Mouse (Mus musculus) midbrain, embryonic 11.5 days (tissue): ENCODE data around the gene Slc22a23. TPM values are rescaled to one million over a fixed set of nuclear protein-coding genes. Genes with fewer than 3 reads are reported as not detected.

Experiments used
- ATAC-seq: fragments of 200-750 bp; cut with Nextera tagmentation; 2 replicates; pipeline ENCODE4 v1.8.0; 2017; ENCODE audit warnings: moderate TSS enrichment, moderate library complexity; ENCODE audit not compliant: low FRiP score
- DNase-seq: peaks from one replicate; pipeline ENCODE4 v3.0.0; 2015; ENCODE audit warnings: low spot score; ENCODE audit errors: missing footprints
- H3K27ac ChIP-seq: fragments of 300-500 bp; sonication (generic); 2 replicates; pipeline ENCODE4 v1.5.1; 2014; ENCODE audit warnings: low read depth, low read length
- H3K27me3 ChIP-seq: fragments of 300-500 bp; sonication (generic); 2 replicates; pipeline ENCODE4 v1.6.1; 2014; ENCODE audit warnings: mild to moderate bottlenecking, low read length, moderate library complexity, mixed read lengths; ENCODE audit not compliant: control insufficient read depth, insufficient read depth
- H3K36me3 ChIP-seq: fragments of 300-500 bp; sonication (generic); 2 replicates; pipeline ENCODE4 v1.6.1; 2014; ENCODE audit warnings: mild to moderate bottlenecking, low read length, moderate library complexity, mixed read lengths; ENCODE audit not compliant: control insufficient read depth, insufficient read depth
- H3K4me1 ChIP-seq: fragments of 300-500 bp; sonication (generic); 2 replicates; pipeline ENCODE4 v1.6.1; 2014; ENCODE audit warnings: low read length; ENCODE audit not compliant: control insufficient read depth, insufficient read depth
- H3K4me2 ChIP-seq: fragments of 300-500 bp; sonication (generic); 2 replicates; pipeline ENCODE4 v1.6.1; 2014; ENCODE audit warnings: mild to moderate bottlenecking, moderate library complexity
- H3K4me3 ChIP-seq: fragments of 300-500 bp; sonication (generic); 2 replicates; pipeline ENCODE4 v1.5.1; 2014; ENCODE audit warnings: low read depth, low read length
- H3K9ac ChIP-seq: fragments of 300-500 bp; sonication (generic); 2 replicates; pipeline ENCODE4 v1.6.1; 2014; ENCODE audit warnings: low read length
- H3K9me3 ChIP-seq: fragments of 300-500 bp; sonication (generic); 2 replicates; pipeline ENCODE4 v1.6.1; 2016; ENCODE audit warnings: low read length; ENCODE audit not compliant: control insufficient read depth
- WGBS: fragments of 180-500 bp; shearing (Covaris S2); extraction: QIAGEN DNeasy Blood & Tissue Kit; methylation state at CpG from one replicate; pipeline ENCODE4 v1.1.7; 2014; 5-methylcytosine and 5-hydroxymethylcytosine counted together
- polyA plus RNA-seq: library from polyadenylated mRNA; unstranded; fragments of >200 nt; fragmentation: Nextera tagmentation; extraction: Ambion mirVana; gene quantifications from 2 replicates; pipeline ENCODE4 v1.2.1, GENCODE M21; 2014

The Slc22a23 gene
- polyA plus RNA-seq, 1 experiment from 2014 or later = 18.5 TPM

DNA sequence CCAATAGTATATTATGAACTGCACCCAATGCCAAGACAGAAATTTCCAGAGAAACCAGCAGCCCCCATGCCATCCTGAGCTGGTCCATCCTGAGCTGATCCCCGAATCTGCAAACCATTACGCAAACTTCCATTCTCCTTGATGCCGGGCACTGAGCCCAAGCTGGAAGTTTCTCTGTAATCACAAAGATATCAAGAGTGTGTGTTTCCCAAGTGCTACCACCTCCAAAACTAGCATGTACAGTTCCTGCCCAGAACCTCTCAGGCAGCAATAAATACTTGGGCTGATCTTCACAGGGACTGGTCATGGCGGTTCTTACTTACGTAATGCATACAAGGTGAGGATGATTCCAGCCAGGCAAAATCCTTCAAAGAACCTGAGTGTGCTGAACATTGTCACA is 46.3 kb downstream of the Slc22a23 start:
- ATAC-seq = no peak

DNA sequence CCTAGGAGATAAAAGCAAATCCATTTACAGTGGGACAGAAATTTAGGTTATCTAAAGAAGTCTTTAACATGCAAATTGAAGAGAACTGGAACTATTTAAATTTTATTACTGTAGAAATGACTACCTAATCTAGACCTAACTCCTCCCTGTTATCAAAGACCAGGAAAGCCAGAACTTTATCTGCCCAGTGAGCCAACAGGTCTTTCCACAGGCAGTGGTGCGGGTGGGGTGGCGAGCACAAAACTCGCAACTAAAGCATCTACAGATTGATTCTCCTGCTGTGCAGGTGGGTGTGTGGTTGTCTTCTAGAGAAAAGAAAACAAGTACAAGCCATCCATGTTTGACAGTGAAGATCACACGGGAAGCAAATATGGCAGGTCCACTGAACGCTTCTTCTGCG is 46.9 kb downstream of the Slc22a23 start:
- Histone ChIP-seq H3K27me3 (no peaks in the 10 kb centered on the region), H3K4me2 (no peak overlapping the region), H3K9ac (no peak overlapping the region), H3K9me3 (no peaks in the 10 kb centered on the region), H3K36me3 (peaks cover 3% of the 10 kb centered on the region; the same call in 1 of the 2 replicates), H3K4me3 (no peak overlapping the region), H3K27ac (no peak overlapping the region), H3K4me1 (0 out of 2 replicates have a peak, but pooled peaks cover 2% of the 10 kb centered on the region)
- ATAC-seq = no peak
- DNase-seq = no peak
- WGBS = 96% methylated on average over 6 of the region's 6 CpGs

More for the DNA sequence above, 46.3 kb downstream of the Slc22a23 start:
- H3K4me2 ChIP-seq = no peak overlapping the region
- no peak overlapping the region for H3K27ac ChIP-seq
- H3K27me3 ChIP-seq = no peaks in the 10 kb centered on the region
- no peak for DNase-seq
- H3K4me1 ChIP-seq = 0 out of 2 replicates have a peak, but pooled peaks cover 2% of the 10 kb centered on the region
- 98% methylated on average over 5 of the region's 5 CpGs for WGBS
- peaks cover 3% of the 10 kb centered on the region; the same call in 1 of the 2 replicates for H3K36me3 ChIP-seq
- no peaks in the 10 kb centered on the region for H3K9me3 ChIP-seq
- no peak overlapping the region for H3K9ac ChIP-seq
- no peak overlapping the region for H3K4me3 ChIP-seq

DNA sequence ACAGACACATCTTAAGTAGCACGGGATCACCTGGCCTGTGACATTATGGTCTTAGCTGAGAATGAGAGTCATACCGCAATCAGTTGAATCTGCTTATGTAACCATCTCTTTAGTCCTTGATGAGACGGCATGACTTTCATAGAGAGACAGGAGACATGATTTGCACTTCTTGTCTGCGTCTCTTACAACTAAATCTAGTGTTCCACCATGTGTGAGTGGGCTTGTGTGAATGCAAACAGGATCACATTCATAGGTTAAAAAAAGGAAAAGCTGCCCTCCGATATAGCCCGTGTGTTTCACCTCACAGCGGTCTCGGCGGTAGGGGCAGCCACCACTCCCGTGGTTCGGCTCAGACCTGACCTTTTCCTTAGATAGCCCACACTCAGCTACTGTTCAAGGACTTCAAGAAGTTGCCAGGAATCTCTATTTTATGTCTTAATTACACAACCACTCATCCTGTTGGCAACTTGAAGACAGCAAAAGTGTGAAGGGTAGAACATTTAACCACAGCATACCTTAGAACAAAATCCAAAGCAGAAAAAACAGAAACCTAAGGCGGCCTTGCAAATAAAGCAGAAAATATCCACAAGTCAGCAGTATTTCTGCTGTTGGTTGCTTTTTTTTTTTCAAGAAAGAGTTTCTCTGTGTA is 49.1 kb downstream of the Slc22a23 start:
- no peak overlapping the region for H3K9ac ChIP-seq
- no peaks in the 10 kb centered on the region for H3K4me1 ChIP-seq
- ATAC-seq = no peak
- H3K9me3 ChIP-seq = no peaks in the 10 kb centered on the region
- peaks cover 3% of the 10 kb centered on the region; the same call in 1 of the 2 replicates for H3K36me3 ChIP-seq
- no peaks in the 10 kb centered on the region for H3K27me3 ChIP-seq
- DNase-seq = no peak
- 94% methylated on average over 12 of the region's 12 CpGs for WGBS
- H3K27ac ChIP-seq = no peak overlapping the region
- no peak overlapping the region for H3K4me2 ChIP-seq
- no peak overlapping the region for H3K4me3 ChIP-seq

DNA sequence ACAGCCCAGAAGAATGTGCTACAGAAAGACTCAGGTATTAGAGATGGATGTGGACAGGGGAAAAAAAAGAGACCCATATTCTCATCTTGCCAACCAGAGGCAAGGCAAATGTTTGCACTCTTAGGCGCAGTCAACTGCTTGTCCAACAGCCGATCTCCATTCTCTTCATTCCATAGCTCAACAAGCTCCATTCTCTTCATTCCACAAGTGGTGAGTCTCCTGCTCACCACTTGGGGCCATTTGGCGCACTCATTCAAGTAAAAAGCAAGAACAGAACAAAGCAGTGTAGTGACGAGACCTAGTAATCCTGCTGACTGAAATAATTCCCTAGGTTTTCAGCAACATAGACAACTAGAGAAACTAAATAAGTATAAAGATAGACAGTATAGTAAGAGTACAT is 50.8 kb downstream of the Slc22a23 start:
- Histone ChIP-seq H3K4me2 (no peak overlapping the region), H3K4me1 (peaks cover 7% of the 10 kb centered on the region), H3K4me3 (no peak overlapping the region), H3K9me3 (no peaks in the 10 kb centered on the region), H3K36me3 (peaks cover 3% of the 10 kb centered on the region; the same call in 1 of the 2 replicates), H3K9ac (no peak overlapping the region), H3K27ac (no peak overlapping the region), H3K27me3 (no peaks in the 10 kb centered on the region)
- no peak for DNase-seq
- WGBS = 68% methylated on average over 4 of the region's 4 CpGs
- no peak for ATAC-seq

DNA sequence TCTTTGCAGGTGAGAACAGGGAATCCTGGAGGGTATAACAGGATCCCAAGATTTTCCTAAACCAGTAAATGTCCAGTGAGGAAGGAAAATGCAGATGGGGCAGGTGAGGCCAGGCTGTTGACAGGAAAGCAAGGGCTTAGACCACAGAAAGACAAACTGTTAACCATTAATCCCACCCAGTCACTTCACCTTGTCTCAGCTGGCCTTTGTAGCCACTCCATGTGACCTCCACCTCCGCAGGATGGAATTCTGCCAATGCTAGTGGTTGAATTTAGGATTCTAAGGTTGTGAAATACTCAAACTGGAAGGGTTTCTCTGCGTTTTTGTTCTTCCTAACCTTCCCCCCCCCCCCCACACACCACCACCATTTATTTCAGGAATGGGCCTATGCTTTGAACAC is 52.9 kb downstream of the Slc22a23 start:
- Histone ChIP-seq H3K4me2 (no peak overlapping the region), H3K4me1 (peaks cover 26% of the 10 kb centered on the region), H3K9ac (no peak overlapping the region), H3K27me3 (no peaks in the 10 kb centered on the region), H3K27ac (no peak overlapping the region), H3K9me3 (no peaks in the 10 kb centered on the region), H3K36me3 (peaks cover 3% of the 10 kb centered on the region; the same call in 1 of the 2 replicates), H3K4me3 (no peak overlapping the region)
- 87% methylated on average over 2 of the region's 2 CpGs for WGBS
- DNase-seq = no peak
- no peak for ATAC-seq

DNA sequence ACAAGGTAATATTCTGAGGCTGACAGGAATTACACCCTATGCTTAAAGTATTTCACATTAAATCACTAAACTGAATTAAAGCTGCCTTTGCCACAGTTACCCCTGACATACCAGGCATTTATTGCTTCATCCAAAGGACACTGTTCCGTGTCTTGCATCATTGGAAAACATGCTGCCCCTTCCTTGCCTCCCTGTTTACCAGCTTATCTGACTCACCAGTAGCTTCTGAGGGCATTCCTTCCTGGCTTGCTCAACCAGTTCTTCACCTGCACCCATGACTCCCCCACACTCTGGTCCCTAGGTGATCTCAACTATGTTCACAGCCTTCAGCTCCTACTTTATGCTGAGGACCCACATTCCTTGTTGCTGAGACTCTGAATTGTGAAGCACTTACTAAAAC is 54.6 kb downstream of the Slc22a23 start:
- no peaks in the 10 kb centered on the region for H3K27me3 ChIP-seq

DNA sequence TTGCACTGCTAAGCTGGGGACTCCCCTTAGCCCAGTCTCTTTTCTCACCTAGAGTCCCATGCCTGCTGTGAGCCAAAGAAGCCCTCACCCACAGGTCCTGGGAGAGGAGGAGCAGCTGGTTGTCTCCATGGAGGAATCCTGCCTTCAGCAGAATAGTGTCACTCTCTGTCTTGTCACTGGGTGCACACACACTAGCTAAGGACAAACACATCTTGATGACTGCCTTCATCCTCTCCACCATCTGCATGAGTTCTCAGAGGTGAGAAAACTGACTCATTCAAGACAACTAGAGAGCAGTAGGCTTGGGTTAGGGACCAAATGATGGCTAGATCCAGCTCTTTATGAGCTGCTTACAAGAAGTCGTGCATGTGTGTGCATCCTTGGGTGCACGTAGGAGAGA is 55.4 kb downstream of the Slc22a23 start:
- H3K9me3 ChIP-seq = no peaks in the 10 kb centered on the region
- H3K4me3 ChIP-seq = no peak overlapping the region
- no peak for ATAC-seq
- H3K27me3 ChIP-seq = no peaks in the 10 kb centered on the region
- no peak overlapping the region for H3K9ac ChIP-seq
- peaks cover 35% of the 10 kb centered on the region for H3K4me1 ChIP-seq
- peak overlapping the region; percentile 64 for H3K27ac ChIP-seq
- WGBS = 90% methylated on average over 2 of the region's 2 CpGs
- peak; percentile 86 for DNase-seq
- no peaks in the 10 kb centered on the region for H3K36me3 ChIP-seq
- no peak overlapping the region for H3K4me2 ChIP-seq

More for the DNA sequence above, 54.6 kb downstream of the Slc22a23 start:
- 97% methylated on average over 1 of the region's 1 CpGs for WGBS
- Histone ChIP-seq H3K27ac (no peak overlapping the region), H3K9ac (no peak overlapping the region), H3K9me3 (no peaks in the 10 kb centered on the region), H3K36me3 (no peaks in the 10 kb centered on the region), H3K4me3 (no peak overlapping the region), H3K4me2 (no peak overlapping the region), H3K4me1 (peaks cover 35% of the 10 kb centered on the region)
- no peak for DNase-seq
- ATAC-seq = no peak

DNA sequence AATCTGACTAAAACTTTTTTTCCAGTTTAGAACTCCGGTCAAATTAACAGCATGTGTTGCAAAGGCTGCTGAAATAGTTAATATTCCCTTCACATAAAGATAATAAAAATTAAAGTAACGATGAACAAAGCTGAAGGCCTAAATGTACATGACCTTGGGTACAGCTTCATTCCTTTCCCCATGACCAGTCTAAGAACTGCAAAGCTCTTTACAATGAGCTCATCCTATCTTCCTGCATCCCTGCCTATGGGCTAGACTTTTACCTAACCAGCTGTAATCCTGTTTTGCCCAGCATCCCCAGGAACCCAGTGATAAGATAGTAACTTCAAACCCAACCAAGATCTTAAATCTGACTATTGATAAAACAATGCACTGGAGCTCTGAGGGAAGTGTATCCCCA is 56.9 kb downstream of the Slc22a23 start:
- no peaks in the 10 kb centered on the region for H3K9me3 ChIP-seq
- peaks cover 35% of the 10 kb centered on the region for H3K4me1 ChIP-seq
- DNase-seq (no peak), ATAC-seq (peak; percentile 58)
- H3K27ac ChIP-seq = peak overlapping the region; percentile 90
- peak overlapping the region; percentile 23; the same call in 1 of the 2 replicates for H3K4me2 ChIP-seq
- no peak overlapping the region for H3K4me3 ChIP-seq
- H3K36me3 ChIP-seq = no peaks in the 10 kb centered on the region
- no peaks in the 10 kb centered on the region for H3K27me3 ChIP-seq
- 24% methylated on average over 2 of the region's 2 CpGs for WGBS
- peak overlapping the region; percentile 38; the same call in 1 of the 2 replicates for H3K9ac ChIP-seq

DNA sequence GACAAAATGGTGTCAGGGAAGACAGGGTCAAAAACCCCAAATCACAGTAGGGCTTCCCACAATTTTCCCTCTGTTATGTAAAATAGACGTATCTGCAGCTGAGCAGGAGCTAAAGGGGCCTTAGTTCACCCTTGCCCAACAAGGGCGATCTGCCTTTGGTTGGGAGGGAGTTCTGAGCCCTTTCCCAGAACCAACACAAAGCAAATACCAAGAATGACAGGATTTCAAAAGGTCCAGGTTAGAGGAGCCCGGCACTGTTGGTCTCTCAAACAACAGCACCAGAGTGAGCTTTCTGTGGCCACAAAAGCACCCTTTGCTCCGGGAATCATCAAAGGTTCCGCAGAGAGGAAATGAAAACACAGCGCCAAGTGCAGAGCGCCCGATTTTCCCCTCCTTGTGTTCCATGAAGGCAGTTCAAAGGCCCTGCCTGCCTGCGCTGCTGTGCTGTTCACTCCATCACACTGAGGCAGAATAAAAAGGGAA is 57.3 kb downstream of the Slc22a23 start:
- no peaks in the 10 kb centered on the region for H3K36me3 ChIP-seq
- peak overlapping the region; percentile 23; the same call in 1 of the 2 replicates for H3K4me2 ChIP-seq
- H3K9me3 ChIP-seq = no peaks in the 10 kb centered on the region
- peak overlapping the region; percentile 38 for H3K9ac ChIP-seq
- ATAC-seq (peak; percentile 90), DNase-seq (peak; percentile 95)
- no peaks in the 10 kb centered on the region for H3K27me3 ChIP-seq
- peaks cover 35% of the 10 kb centered on the region for H3K4me1 ChIP-seq
- no peak overlapping the region for H3K4me3 ChIP-seq
- 5% methylated on average over 9 of the region's 9 CpGs for WGBS
- H3K27ac ChIP-seq = peak overlapping the region; percentile 90
